Mouse (Mus musculus) kidney, adult 2 months (tissue): ENCODE measurements around the gene Krt39.

Experiments
- CTCF ChIP-seq: fragments of 200-500 bp; conservative IDR thresholded peaks from 2 replicates; pipeline ENCODE4 v1.5.1; 2011; ENCODE audit warnings: low read depth, mild to moderate bottlenecking, control low read depth, low read length, moderate library complexity, mixed read lengths; ENCODE audit not compliant: insufficient read depth, insufficient read length
- POLR2A ChIP-seq: fragments of 200-500 bp; IDR thresholded peaks from one replicate; pipeline ENCODE4 v1.6.1; 2011; ENCODE audit warnings: low read depth, low read length, control low read depth

- TF ChIP-seq POLR2A (no peak), CTCF (no peak)
Measured at GRCm38 (mm10) chr11:99559366-99559765, 38.2 kb upstream of the Krt39 start, which contains the start of gene Gm11939.
